Mouse (Mus musculus) layer of hippocampus, postnatal 14 days (tissue): ENCODE data around the gene Dab2ip. TPM values are rescaled to one million over a fixed set of nuclear protein-coding genes. Genes with fewer than 3 reads are reported as not detected.

Experiments
- DNase-seq, 2 experiments: peaks; one replicate each; pipeline ENCODE4 v3.0.0; 2021 to 2022; ENCODE audit warnings: low spot score in 2 of 2, mixed read lengths in 1 of 2
- total RNA-seq, 2 experiments: library from RNA; stranded (reverse); gene quantifications; 2 replicates each; pipeline ENCODE4 v1.2.3; 2021

Dab2ip gene
- total RNA-seq, 2 experiments from 2014 or later: 113 to 114 TPM

DNA sequence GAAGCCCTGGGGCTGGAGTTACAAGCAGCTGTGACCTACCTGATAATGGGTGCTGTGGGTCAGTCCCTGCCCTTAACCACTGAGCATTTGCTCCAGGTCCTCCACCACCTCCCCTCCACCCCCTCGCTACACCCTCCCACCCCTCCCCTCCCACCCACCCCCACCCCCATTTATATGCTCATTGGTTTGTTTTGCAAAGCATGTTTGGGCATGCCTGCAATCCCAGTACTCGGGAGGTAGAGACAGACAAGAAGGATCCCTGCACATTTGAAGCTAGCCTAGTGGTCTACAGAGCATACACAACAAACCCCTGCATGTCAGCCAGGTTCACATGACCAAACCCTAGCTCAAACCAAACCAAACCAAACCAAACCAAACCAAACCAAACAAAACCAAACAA, 178.0 kb downstream of the Dab2ip start:
- no peak for DNase-seq

DNA sequence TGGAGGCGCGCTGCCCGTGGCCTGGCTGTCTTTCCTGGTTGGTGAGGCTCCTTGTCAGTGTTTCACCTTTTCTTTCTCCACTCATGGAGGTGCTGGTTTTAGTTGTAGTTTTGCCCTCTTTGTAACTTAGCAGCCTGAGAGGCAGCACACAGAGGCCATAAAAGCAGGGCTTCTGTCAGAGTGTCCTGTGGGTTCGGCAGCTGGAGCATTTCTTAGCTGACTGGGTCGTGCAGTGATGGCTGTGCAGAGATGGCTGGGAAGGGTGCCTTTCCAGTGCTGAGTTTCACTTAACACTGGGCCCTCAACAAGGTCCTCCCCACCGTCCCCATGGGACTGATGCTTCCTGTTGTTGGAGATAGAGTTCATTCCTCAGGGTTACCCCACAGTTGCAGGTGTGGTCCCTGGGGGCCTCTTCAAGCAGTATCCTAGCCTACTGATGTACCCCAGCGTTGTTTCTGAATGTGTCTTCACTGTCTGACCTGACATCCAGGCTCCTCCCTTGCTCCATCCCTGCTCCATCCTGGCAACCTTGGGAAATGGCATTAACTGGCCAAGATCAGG, 179.5 kb downstream of the Dab2ip start:
- DNase-seq: no peak

DNA sequence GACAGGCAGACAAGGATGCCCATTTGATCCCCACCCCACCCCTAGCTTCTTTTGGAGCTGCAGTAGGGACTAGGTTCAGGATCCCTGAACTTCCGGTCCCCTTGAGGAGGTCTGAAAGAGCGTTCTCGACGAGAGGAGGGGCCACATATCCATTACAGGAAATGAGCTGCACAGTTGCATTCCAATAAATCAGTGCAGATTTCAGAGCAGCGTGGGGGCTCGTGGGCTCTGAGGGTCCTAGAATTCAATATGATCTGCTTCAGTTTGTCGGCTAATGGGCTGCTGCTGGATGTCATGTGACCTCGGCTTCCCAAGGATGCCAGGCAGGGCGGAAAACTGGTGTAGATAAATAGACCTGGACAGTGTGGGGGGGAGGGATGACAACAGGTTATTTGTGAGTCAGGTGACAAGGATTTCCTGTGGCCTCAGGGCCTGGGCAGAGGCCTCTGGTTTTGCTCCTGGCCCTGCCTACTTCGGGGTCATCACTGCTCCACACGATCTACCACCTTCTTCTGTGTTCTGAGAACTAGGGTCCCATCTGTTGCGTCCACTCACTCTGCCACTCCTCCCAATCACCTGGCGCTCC, 181.7 kb downstream of the Dab2ip start:
- no peak for DNase-seq

DNA sequence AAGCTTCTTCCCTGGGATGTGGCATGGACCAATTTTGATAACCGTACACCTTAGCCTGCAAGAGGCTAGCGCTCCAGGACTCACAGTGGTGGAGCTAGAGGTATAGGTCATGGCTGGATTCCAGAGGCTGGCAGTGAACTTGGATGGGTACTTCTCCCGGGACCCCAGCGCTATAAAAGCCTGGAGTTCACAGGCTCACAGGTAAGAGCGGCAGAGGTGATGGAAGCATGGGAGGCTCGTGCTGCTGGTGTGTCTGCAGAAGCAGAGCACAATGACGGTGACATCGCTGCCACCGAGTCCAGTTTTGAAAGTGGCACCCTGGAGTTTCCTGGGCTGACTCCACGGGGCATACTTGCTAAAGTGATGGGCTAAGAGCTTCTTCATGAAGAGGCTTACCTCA, 187.8 kb downstream of the Dab2ip start:
- DNase-seq: no peak

DNA sequence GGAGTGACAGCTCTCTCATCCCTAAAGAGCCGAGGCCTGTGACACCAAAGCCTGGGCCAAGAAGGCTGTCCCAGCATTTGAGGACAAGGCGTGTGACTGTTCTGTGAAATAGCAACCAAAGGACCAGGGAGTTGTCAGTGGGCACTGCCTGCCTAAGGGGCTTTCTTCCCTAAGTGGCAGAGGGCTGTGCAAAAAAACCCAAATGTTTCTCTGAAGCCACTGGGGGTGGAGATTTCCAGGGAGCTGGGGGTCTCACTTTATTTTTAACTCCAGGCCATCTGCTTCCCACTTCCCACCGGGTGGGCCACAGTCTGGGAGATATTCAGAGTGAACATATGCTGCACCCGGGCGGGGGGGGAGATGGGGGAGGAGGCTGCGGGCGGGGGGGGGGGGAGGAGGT, 188.6 kb downstream of the Dab2ip start:
- no peak for DNase-seq

DNA sequence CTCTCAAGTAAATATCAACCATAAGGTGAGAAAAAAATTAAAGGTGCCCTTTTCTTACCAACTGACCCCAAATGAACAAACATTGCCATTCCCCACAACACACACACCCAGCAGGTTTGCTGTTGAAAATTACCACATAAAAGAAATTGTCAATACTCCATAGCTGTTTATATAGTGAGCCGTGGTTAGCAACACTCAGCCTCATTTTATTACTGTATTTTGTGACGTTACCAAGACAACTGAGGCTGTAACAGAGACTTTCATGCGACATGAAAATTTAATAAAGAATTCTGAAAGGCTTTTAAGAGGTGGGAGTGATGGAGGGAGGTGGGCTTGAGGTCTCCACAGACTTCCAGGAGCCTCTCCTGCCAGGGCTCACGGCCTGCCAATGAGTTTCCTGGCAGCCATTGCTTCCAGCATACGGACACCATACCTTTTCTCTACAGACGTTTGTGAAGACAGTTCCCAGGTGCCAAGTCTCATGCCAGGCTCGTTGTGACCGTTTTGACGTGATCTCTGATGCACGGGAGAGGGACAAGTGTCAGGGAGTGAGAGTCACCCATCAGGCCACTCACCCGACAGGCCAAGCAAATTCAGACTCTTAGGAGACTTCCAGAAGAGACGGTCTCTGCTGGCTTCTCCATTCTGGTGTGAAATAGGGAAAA, 189.4 kb downstream of the Dab2ip start:
- DNase-seq: no peak

DNA sequence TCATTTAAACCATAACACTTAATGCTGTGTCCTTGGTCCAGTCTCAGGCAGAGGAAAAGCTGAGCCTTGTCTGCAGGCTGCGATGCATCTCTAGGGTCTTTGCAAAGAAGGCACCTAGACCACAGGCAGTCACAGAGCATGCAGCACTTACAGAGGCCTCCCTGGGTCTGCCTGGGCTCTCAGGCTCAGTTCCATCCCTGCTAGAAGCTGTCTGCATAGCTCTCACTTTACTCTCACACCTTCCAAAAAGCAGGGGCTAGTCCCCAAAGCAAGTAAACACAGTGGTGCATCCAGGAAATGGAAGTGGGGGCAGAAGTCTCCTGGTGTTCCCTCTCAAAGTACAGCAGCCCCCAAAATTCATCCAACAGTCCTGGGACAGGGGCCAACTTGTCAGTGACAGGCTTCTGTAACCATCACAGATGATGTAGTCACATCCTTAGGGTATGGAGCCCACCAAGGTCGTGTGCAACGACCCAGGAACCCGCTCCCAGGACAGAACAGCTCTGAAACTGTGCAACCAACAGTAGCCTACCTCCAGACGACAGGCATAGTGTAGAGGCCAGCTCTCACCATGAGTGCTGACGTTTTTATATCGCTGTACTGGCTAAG, 192.6 kb downstream of the Dab2ip start:
- DNase-seq: no peak

DNA sequence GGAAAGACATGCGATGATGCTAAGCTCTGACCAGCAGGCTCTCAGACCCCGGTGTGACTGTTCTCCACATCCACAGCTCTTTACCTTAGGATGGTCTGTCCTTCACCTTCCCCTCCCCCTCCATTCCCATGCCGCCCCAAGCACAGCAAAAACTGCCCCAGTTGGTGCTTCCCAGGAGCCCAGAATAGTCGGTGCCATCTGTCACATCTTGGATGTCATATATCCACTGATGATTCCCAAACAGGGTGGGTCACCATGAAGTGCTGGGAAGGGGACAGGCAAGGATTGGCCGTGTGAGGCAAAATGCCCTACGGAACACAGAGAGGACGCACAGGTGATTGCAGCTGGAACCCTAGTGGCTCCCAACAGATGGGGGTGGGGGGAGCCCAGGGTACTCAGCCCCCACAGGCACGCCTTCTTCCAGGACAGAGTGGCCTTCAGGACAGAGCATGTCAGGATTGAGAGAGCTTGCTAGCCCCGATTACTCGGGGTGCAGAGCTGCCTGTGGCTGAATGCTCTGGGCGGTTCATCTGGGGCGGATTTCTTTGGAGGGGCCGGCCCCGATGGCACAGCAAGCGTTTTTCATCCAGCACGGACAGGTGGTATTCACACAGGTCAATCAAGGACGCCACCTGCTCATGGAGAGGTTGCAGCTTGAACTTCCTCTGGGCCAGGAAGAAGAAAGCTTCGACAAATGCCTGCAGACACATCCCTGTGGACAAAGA, 193.9 kb downstream of the Dab2ip start:
- DNase-seq: no peak

DNA sequence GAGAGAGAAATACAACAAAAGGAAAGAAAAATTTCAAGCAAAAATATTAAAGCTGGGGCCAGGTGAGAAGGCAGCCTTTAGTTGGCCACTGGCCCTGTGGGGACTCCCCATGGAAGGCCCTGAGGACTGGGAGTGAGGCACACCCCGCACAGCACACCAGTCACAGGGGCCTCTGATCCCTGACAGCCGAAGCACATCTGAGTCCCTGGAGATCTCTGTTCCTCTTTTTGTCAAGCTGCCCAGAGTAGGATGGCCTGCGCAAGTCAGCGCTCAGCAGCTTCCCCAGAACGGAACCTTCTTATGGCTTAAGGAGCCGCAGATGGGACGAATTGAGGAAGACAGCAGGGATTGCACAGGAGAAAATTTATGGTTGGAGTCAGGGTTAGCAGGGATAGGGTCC, 198.4 kb downstream of the Dab2ip start:
- DNase-seq: no peak

DNA sequence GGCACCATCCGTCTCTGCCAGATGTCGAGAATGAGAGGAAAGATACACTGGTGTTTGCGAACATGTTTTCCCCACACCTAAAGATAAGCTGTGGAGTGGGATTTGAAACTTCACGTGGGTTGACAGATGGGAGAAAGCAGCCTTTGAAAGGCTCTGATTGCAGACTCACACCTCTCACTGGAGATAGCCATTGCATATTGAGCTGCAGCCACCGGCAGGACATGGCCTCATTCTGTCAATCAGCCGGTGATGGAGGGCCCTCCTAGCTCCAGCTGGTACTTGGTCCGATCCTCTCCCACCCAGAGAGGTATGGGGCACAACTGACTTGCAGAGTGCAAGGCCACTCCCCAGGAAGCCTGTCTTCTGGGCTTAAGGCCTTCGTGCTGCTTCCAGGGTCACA, 202.3 kb downstream of the Dab2ip start:
- DNase-seq: no peak

DNA sequence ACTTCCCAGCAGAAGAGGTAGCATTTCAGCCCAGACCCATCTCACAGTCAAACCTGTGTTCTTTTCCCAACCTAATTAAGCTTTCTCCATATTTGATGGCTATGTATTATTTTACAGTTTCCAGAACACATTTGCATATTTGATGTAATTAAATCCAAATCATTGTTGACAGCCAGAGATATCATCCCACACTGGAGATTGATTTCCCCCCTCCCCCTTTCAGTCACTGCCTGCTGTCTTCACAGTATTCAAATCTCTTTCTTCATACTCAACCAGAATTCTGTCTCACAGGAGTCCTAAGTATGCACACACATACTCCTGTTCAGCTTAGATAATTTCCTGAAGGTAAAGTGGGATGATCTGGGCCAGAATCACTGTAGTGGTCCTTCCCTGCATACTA, 202.8 kb downstream of the Dab2ip start:
- no peak for DNase-seq

DNA sequence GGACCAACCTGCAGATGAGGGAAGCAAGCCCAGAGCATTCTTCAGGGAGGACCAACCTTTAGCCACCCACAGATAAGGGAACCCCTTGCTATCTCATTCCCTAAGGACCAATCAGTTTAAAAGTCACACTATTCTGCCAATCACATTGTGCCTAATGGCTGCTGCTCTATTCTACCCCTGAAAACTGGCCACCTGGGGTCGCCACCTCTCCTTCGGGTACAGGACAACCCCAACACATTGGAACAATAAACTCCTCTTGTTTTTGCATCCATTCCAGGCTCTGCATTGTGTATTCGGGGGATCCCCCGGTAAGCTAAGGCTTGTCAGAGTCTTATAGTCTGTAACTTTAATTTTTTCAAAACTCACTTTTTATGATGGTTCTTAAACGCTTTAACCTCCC, 203.4 kb downstream of the Dab2ip start:
- DNase-seq: no peak

DNA sequence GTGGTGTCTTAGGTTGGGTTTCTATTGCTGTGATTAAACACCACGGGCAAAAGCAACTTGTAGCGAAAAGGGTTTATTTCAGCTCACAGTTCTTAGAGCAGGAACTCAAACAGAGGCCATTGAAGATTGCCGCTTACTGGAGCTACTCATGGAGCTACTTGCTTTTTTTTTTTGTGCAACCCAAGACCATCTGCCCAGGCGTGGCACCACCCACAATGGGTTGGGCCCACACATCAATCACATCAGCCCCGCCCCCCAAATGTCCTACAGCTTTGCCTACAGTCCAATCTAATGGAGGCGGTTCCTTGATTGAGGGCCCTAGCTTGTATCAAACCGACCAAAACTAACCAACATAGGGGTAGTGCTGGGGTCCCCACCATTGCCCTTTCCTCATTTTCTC, 205.8 kb downstream of the Dab2ip start:
- DNase-seq: no peak

DNA sequence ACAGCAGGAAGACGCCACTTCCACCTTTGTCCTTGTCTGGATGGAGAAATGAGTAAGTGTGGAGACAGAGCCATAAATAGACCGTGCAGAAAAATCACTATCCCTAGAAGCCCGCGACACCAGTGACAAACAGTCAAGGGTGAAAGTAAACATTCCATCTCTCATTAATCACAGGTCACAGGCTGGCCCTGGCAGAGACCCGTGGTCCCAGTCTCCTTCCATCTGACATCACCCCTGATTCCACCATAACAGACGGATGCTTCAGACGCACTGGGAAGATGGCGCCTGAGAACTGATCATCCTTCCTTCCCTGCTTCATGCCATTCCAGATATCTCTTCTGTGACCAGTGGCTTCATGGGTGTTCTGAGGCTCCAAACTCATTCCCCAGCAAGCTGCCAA, 206.3 kb downstream of the Dab2ip start:
- DNase-seq: no peak

DNA sequence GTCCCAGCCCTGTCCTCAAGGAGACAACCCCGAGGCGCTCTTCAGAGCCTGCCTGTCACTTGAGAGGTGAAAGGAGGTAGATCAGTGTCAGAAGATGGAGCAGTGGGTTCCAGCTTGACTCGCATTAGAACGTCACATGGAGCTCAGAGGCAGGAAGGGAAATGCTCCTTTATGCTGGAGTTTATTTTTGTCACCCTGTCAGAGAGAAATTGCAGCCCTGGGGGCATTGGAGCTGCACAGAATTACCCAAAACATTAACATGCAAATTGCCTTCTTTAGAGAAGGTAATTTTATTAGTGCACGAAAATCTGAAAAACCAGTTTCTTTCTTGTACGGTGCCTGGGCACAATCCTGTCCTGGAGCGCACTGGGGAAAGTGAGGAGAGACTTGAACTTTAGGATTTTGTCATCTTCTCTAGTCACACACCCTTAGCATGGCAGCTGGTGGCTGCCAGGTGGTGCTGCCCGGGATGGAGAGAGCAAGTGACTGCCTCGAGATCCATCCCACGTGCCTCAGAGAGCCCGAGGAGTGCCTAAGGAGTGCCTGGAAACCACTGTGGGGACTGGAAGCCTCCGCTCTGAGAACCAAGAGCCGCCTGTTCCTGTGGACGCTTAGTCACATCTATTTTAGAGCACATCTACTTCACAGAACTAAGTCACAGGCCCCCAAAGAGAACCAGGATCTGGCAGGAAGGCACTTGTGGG, 209.9 kb downstream of the Dab2ip start:
- DNase-seq: no peak

DNA sequence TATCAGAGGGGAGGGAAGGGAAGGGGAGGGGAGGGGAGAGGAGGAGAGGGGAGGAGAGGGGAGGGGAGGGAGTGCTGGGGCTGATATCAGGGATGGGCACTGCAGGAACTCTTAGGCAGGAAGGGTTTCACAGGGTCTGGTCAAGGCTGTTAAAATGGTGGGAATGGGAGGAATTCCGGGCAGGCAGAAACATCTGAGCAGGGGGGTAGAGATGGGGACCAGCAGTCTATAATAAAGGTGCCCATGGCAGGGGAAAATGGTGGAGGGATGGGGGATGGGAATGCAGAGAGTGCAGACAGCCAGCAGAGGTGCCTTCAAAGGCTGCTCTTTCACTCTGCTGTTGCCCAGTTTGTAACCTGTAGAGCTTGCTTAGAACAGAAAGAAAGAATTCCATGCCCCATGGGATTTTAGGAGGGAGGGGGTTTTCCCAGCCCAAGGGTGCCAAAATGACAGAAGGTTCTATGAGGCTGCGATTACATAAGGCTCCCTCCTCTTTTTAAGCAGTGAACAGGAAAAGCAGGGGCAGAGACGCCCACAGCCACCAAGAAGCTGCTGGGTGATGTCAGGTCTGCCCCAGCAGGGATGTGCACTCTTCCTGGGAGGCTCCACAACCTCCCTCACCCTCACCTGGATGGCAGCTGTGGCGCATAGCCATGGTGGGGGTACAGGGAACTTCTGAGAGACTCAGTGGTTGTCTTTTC, 210.6 kb downstream of the Dab2ip start:
- DNase-seq: peak in 1 of 2 experiments; percentile 68

DNA sequence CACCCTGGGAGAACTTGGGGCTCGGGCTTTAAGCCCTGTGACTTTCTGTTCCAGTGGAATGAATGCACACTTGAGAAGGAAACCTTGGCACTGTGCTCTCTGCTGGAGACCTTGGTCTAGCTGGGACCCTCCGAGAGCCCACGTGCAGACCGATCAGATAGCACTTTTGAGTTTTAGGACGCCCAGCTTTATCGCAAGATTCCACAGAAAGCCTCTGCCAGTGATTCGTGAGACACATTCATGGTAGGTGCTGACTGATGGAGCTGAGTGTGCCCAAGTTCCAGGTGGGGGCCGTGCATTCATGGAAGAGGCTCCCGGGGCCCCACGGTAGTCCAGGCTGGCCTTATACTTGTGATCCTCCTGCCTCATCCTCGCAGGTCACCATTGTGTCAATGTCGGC, 211.3 kb downstream of the Dab2ip start:
- no peak for DNase-seq

DNA sequence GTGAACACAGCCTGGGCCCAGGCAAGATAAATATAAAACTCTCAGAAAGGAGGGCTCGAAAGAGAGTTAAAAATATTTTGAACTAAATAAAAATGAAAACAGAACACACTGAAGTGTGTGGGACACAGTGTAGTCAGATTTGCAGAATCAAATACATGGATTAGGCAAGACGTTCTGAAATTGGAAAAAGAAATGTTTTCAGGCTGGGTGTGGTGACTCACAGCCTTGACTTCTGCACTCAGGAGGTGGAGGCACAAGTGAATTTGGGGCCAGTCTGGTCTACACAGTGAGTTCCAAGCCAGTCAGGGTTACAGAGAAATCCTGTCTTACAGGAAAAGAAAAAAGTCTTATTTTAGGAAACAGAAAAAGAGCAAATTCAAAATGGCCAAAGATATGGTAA, 212.5 kb downstream of the Dab2ip start:
- DNase-seq: no peak

DNA sequence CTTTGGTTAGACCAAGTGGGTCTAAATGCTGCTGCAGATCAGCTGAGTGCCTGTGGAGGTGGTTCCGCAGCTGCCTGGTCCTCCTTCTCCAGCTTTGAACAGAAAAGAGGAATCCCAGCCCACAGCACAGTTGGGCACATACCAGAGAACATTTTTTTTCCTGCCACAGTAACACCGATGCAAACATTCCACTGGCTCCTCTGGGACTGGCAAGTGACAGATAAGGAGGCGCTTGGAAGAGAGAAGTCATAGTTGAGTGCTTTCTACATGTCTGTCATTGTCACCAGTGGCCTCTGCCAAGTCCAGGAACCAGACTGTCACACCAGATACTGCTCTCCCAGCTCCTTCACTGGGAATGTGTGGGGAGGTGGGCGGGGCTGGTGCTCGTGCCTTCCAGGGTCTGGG, 217.6 kb downstream of the Dab2ip start:
- DNase-seq: no peak

DNA sequence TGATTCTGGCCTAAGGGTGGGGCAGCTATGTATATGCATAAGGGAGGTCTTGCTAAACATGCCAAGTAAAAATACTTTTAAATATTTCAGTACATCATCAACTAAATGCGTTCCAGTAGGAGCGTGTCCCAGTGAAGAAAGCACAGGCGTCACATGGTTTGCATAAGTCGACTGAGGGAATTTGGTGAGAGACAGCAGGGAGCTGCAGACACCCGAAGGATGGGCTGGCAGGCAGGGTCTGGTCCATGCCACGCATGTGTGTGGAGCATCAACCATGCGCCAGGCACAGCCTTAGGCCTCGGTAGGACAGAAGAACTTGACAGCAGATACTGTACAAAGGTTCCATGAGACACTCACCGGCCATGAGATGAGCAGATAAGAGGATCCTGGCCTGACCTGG, 218.9 kb downstream of the Dab2ip start:
- no peak for DNase-seq

DNA sequence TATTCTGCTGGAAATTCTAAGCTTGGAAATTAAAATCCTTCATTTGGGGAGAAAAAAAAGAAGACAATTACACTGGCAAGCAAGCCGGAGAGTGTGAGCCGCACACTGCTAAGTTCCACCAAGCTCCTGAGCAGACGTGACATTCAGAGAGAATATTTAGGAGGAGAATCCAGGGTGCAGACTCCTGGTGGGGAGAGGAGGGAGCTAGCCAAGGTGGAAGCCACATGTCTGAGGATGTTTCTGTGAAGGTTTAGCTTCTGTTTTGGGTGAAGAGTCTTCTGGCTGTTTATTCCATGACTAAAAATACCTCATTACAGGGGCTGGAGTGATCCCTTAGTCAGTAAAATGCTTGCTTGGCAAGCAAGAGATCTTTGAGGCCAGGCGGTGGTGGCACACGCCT, 221.2 kb downstream of the Dab2ip start:
- DNase-seq: no peak
